Mouse (Mus musculus) thymus, adult 2 months (tissue): ENCODE data around the gene Rab7b. TPM values are rescaled to one million over a fixed set of nuclear protein-coding genes. Genes with fewer than 3 reads are reported as not detected.

ENCODE experiments used
- DNase-seq: peaks from one replicate; pipeline ENCODE4 v3.0.0; 2021
- H3K27ac ChIP-seq: fragments of 200-500 bp; 2 replicates; pipeline ENCODE4 v1.5.1; 2012; ENCODE audit warnings: low read length, control low read depth; ENCODE audit not compliant: control insufficient read depth, insufficient read depth
- H3K27me3 ChIP-seq: fragments of 200-500 bp; 2 replicates; pipeline ENCODE4 v1.6.1; 2012; ENCODE audit warnings: mild to moderate bottlenecking, low read length, moderate library complexity, mixed read lengths; ENCODE audit not compliant: control insufficient read depth, insufficient read depth
- H3K36me3 ChIP-seq: fragments of 200-500 bp; 2 replicates; pipeline ENCODE4 v1.6.1; 2012; ENCODE audit warnings: mild to moderate bottlenecking, low read length, moderate library complexity; ENCODE audit not compliant: control insufficient read depth, insufficient read depth
- H3K4me1 ChIP-seq: fragments of 200-500 bp; replicated peaks from 2 replicates; pipeline ENCODE4 v1.6.1; 2012; ENCODE audit warnings: low read length; ENCODE audit not compliant: control insufficient read depth, insufficient read depth
- H3K4me3 ChIP-seq: fragments of 200-500 bp; 2 replicates; pipeline ENCODE4 v1.5.1; 2012; ENCODE audit warnings: mild to moderate bottlenecking, low read length, control low read depth, moderate library complexity; ENCODE audit not compliant: control insufficient read depth, insufficient read depth
- CTCF ChIP-seq: fragments of 200-500 bp; IDR thresholded peaks from 2 replicates; pipeline ENCODE4 v1.5.1; 2012; ENCODE audit warnings: mild to moderate bottlenecking, control low read depth, low read length, moderate library complexity, borderline replicate concordance; ENCODE audit not compliant: control insufficient read depth, poor library complexity, insufficient read depth; ENCODE audit errors: extremely low read depth
- POLR2A ChIP-seq: fragments of 200-500 bp; IDR thresholded peaks from 2 replicates; pipeline ENCODE4 v1.6.1; 2012; ENCODE audit warnings: mild to moderate bottlenecking, low read length, control low read depth, moderate library complexity; ENCODE audit not compliant: control insufficient read depth, poor library complexity, insufficient read depth; ENCODE audit errors: extremely low read depth
- WGBS: fragments of 180-500 bp; shearing (Covaris S2); methylation state at CpG from one replicate; pipeline ENCODE4 v1.1.7; 2018; 5-methylcytosine and 5-hydroxymethylcytosine counted together
- polyA plus RNA-seq: library from polyadenylated mRNA; depleted of rRNA; stranded (reverse); fragments of >200 nt; gene quantifications from 2 replicates; pipeline ENCODE4 v1.2.3, GENCODE M21; 2012

The Rab7b gene
- polyA plus RNA-seq, 1 experiment = 8.0 TPM

DNA sequence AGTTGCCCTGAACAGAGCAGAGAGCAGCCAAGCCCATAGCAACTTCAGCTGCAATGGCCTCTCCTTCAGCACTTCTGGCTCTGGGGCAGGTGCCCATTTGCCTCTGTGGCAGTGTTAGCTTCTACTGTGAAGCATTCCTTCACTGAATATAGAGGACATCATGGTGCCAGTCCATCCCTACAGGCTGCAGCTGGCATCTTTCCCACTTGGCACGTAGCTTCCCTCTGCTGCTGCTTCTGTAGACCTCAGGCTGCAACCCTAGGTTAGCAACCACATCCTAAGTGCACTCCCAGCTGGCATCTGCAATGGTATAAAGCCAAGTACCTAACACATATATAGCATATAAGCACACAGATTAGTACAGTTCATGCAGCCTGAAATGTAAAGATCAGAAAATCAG lies 22.6 kb upstream of the Rab7b start:
- DNase-seq = no peak
- H3K36me3 ChIP-seq = no peaks in the 10 kb centered on the region
- no peaks in the 10 kb centered on the region for H3K27me3 ChIP-seq
- WGBS = 45% methylated on average over 1 of the region's 1 CpGs
- TF ChIP-seq POLR2A (no peak), CTCF (no peak)
- no peak overlapping the region for H3K4me3 ChIP-seq
- no peak overlapping the region for H3K27ac ChIP-seq
- no peaks in the 10 kb centered on the region for H3K4me1 ChIP-seq

GRCm38 (mm10) chr1:131671113-131671512 lies 17.4 kb upstream of the Rab7b start:
- H3K4me1 ChIP-seq = peaks cover 7% of the 10 kb centered on the region
- H3K27ac ChIP-seq = no peak overlapping the region
- TF ChIP-seq POLR2A (no peak), CTCF (no peak)
- WGBS = 83% methylated on average over 8 of the region's 8 CpGs
- no peak for DNase-seq
- no peaks in the 10 kb centered on the region for H3K36me3 ChIP-seq
- no peaks in the 10 kb centered on the region for H3K27me3 ChIP-seq
- no peak overlapping the region for H3K4me3 ChIP-seq

GRCm38 (mm10) chr1:131672361-131672760 lies 16.1 kb upstream of the Rab7b start:
- WGBS = 6% methylated on average over 7 of the region's 7 CpGs
- Histone ChIP-seq H3K27ac (no peak overlapping the region), H3K36me3 (no peaks in the 10 kb centered on the region), H3K27me3 (no peaks in the 10 kb centered on the region), H3K4me3 (no peak overlapping the region), H3K4me1 (peaks cover 7% of the 10 kb centered on the region)
- peak; percentile 18 for DNase-seq
- TF ChIP-seq POLR2A = no peak

GRCm38 (mm10) chr1:131679644-131680043 lies 8.9 kb upstream of the Rab7b start:
- DNase-seq = no peak
- Histone ChIP-seq H3K36me3 (no peaks in the 10 kb centered on the region), H3K4me3 (no peak overlapping the region), H3K4me1 (no peaks in the 10 kb centered on the region), H3K27ac (no peak overlapping the region), H3K27me3 (no peaks in the 10 kb centered on the region)
- TF ChIP-seq CTCF = no peak
- no peak for TF ChIP-seq POLR2A
- WGBS = 89% methylated on average over 5 of the region's 5 CpGs

DNA sequence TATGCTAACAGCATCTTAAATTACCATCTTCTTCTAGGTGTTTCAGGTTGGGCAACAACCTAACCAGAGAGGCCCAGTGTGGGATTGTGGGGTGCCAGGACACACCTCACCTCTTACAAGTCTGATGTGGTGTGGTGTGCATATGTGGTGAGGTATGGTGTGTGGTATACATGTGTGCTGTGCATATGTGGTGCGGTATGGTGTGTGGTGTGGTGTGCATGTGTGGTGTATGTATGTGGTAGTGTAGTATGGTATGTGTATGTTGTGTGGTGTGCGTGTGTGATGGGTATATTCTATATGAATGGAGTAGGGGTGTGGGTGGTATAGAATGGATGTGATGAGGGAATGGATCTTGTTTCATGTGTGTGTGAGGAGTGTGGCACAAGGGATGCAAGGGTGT lies 756 bp upstream of the Rab7b start:
- no peak for TF ChIP-seq POLR2A
- TF ChIP-seq CTCF = no peak
- DNase-seq = no peak
- Histone ChIP-seq H3K36me3 (no peaks in the 10 kb centered on the region), H3K4me1 (no peaks in the 10 kb centered on the region), H3K27ac (no peak overlapping the region), H3K4me3 (no peak overlapping the region), H3K27me3 (no peaks in the 10 kb centered on the region)
- 99% methylated on average over 2 of the region's 2 CpGs for WGBS

DNA sequence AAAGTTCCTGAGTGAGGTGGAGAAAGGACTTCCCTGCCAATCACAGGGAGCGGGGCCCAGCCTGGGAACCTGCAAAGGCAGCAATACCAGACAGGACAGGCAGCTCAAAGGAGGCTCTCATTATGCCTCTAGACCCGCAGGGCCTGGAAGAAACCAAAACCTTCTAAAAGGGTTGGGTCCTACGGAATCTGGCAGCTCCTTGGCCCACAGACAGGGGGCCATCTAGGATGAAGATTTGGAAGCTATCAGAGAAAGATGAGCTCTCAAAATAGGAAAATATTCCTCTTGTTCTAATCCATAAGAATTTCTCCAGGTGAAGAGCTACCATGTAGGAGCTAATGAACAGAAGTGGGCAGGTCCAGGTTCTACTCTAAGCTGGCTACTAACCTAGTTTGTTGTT lies 521 bp downstream of the Rab7b start:
- Histone ChIP-seq H3K4me1 (no peaks in the 10 kb centered on the region), H3K27me3 (no peaks in the 10 kb centered on the region), H3K27ac (no peak overlapping the region), H3K36me3 (no peaks in the 10 kb centered on the region), H3K4me3 (no peak overlapping the region)
- TF ChIP-seq POLR2A (no peak), CTCF (no peak)
- over 99% methylated on average over 3 of the region's 3 CpGs for WGBS
- no peak for DNase-seq

GRCm38 (mm10) chr1:131689899-131690298 lies 1.4 kb downstream of the Rab7b start:
- Histone ChIP-seq H3K27me3 (no peaks in the 10 kb centered on the region), H3K4me3 (no peak overlapping the region), H3K4me1 (no peaks in the 10 kb centered on the region), H3K36me3 (no peaks in the 10 kb centered on the region), H3K27ac (no peak overlapping the region)
- TF ChIP-seq CTCF (no peak), POLR2A (no peak)
- WGBS = 92% methylated on average over 5 of the region's 5 CpGs
- no peak for DNase-seq
